17 mouse cellular contexts compared by ENCODE assay signal in the genomic region with DNA sequence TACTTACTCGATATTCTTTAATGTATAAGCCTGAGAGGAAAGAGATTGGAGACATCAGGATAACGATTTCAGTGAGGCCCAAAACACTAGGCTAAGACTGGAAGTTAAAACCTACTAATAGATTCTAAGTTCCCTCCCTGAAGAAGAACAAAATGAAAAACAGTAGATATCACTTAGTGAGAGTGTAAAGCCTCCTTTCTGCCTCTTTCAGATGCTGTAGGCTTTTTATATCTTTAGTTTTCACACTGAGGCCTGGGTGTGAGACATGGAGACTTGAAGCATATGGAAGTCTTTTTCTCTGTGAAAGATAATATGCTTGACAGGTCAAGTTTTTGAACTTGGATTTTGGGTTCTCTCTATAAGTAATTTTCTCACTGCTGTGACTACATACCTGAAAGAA.
"Had no signal": no experiment of that assay in that cellular context is flagged by ENCODE, and none has a peak within 500 bp of the region (broad histone marks: within the 10 kb centered on the region; RNA-seq: fewer than 3 reads in every experiment).

No protein-coding gene starts in this region.

- DNase-seq: retina, postnatal 1 day; right cerebral cortex, adult 18-20 months; right cerebral cortex, postnatal 14 days; right cerebral cortex, postnatal 25 days; right cerebral cortex, postnatal 4 days; spleen, adult 18-20 months; thymus, adult 18-20 months; thymus, adult 2 months; thymus, postnatal 14 days; thymus, postnatal 25 days; thymus, postnatal 36 days; thymus, postnatal 4 days had no signal

- H3K27ac ChIP-seq: neural tube, embryonic 12.5 days; neural tube, embryonic 13.5 days; neural tube, embryonic 15.5 days; stomach, embryonic 15.5 days; stomach, postnatal 0 days had no signal

- H3K9ac ChIP-seq: neural tube, embryonic 12.5 days; neural tube, embryonic 13.5 days; neural tube, embryonic 15.5 days; stomach, embryonic 15.5 days had no signal

- H3K4me2 ChIP-seq: neural tube, embryonic 12.5 days; neural tube, embryonic 13.5 days; neural tube, embryonic 15.5 days; stomach, embryonic 15.5 days had no signal

- H3K27me3 ChIP-seq: neural tube, embryonic 12.5 days; neural tube, embryonic 13.5 days; neural tube, embryonic 15.5 days; stomach, embryonic 15.5 days had no signal

- H3K4me3 ChIP-seq: neural tube, embryonic 12.5 days; neural tube, embryonic 13.5 days; neural tube, embryonic 15.5 days; stomach, embryonic 15.5 days had no signal

- H3K4me1 ChIP-seq: neural tube, embryonic 12.5 days; neural tube, embryonic 13.5 days; neural tube, embryonic 15.5 days; stomach, embryonic 15.5 days had no signal

- H3K36me3 ChIP-seq: neural tube, embryonic 12.5 days; neural tube, embryonic 13.5 days; neural tube, embryonic 15.5 days; stomach, embryonic 15.5 days had no signal

- H3K9me3 ChIP-seq: neural tube, embryonic 12.5 days; neural tube, embryonic 13.5 days; neural tube, embryonic 15.5 days; stomach, embryonic 15.5 days had no signal
